Mouse (Mus musculus): ENCODE data around the gene Lypd5. TPM values are rescaled to one million over a fixed set of nuclear protein-coding genes. Genes with fewer than 3 reads are reported as not detected.
A peak's percentile ranks its signal among the peaks of the same experiment; 100 is the strongest.

The Lypd5 gene
- polyA plus RNA-seq, 1 experiment from 2014 or later = not detected

GRCm38 (mm10) chr7:24365258-24366014, 16.4 kb downstream of the Lypd5 start:
- Histone ChIP-seq H3K9ac (ENCODE audit: low read depth, low read length) (no peak overlapping the region), H3K27me3 (ENCODE audit: insufficient read depth, low read length) (no peaks in the 10 kb centered on the region), H3K9me3 (replicated peaks; ENCODE audit: low read length) (no peaks in the 10 kb centered on the region), H3K4me3 (replicated peaks; ENCODE audit: low read depth, low read length) (no peak overlapping the region), H3K27ac (no peak overlapping the region), H3K36me3 (ENCODE audit: insufficient read depth, low read length) (no peaks in the 10 kb centered on the region), H3K4me1 (replicated peaks; ENCODE audit: insufficient read depth, low read length) (no peaks in the 10 kb centered on the region), H3K4me2 (ENCODE audit: low read length) (no peak overlapping the region)
- ATAC-seq (replicated peaks; ENCODE audit: low FRiP score, low read depth) (0 out of 2 replicates have a peak, but pooled peaks have one; percentile 8), DNase-seq (ENCODE audit: low spot score) (no peak)
- 72% methylated on average over 5 of the region's 5 CpGs for WGBS
- TF ChIP-seq CTCF (IDR thresholded peaks at IDR 0.05; ENCODE audit: low read depth) = no peak

- H3K4me2 ChIP-seq (ENCODE audit: low read length) = no peak overlapping the region
- WGBS = 69% methylated on average over 15 of the region's 15 CpGs
- DNase-seq (ENCODE audit: low spot score) = no peak
Observed at GRCm38 (mm10) chr7:24366716-24367632, 18.0 kb downstream of the Lypd5 start.

GRCm38 (mm10) chr7:24368226-24368625, 19.2 kb downstream of the Lypd5 start:
- Histone ChIP-seq H3K27ac (no peak overlapping the region), H3K27me3 (ENCODE audit: insufficient read depth, low read length) (no peaks in the 10 kb centered on the region), H3K9me3 (replicated peaks; ENCODE audit: low read length) (no peaks in the 10 kb centered on the region), H3K4me2 (ENCODE audit: low read length) (no peak overlapping the region), H3K9ac (ENCODE audit: low read depth, low read length) (no peak overlapping the region), H3K4me3 (replicated peaks; ENCODE audit: low read depth, low read length) (no peak overlapping the region), H3K36me3 (ENCODE audit: insufficient read depth, low read length) (no peaks in the 10 kb centered on the region), H3K4me1 (replicated peaks; ENCODE audit: insufficient read depth, low read length) (no peaks in the 10 kb centered on the region)
- no peak for TF ChIP-seq CTCF (IDR thresholded peaks at IDR 0.05; ENCODE audit: low read depth)
- 71% methylated on average over 4 of the region's 4 CpGs for WGBS
- no peak for ATAC-seq (replicated peaks; ENCODE audit: low FRiP score, low read depth)
- DNase-seq (ENCODE audit: low spot score) = no peak

More at GRCm38 (mm10) chr7:24366716-24367632, 18.0 kb downstream of the Lypd5 start:
- TF ChIP-seq CTCF (IDR thresholded peaks at IDR 0.05; ENCODE audit: low read depth) = no peak
- no peaks in the 10 kb centered on the region for H3K9me3 ChIP-seq (replicated peaks; ENCODE audit: low read length)
- no peaks in the 10 kb centered on the region for H3K36me3 ChIP-seq (ENCODE audit: insufficient read depth, low read length)
- no peak for ATAC-seq (replicated peaks; ENCODE audit: low FRiP score, low read depth)
- no peak overlapping the region for H3K27ac ChIP-seq
- no peak overlapping the region for H3K9ac ChIP-seq (ENCODE audit: low read depth, low read length)
- no peak overlapping the region for H3K4me3 ChIP-seq (replicated peaks; ENCODE audit: low read depth, low read length)
- H3K27me3 ChIP-seq (ENCODE audit: insufficient read depth, low read length) = no peaks in the 10 kb centered on the region
- H3K4me1 ChIP-seq (replicated peaks; ENCODE audit: insufficient read depth, low read length) = no peaks in the 10 kb centered on the region

GRCm38 (mm10) chr7:24368946-24369345, 19.9 kb downstream of the Lypd5 start:
- no peak for DNase-seq (ENCODE audit: low spot score)
- TF ChIP-seq CTCF (IDR thresholded peaks at IDR 0.05; ENCODE audit: low read depth) = no peak
- H3K36me3 ChIP-seq (ENCODE audit: insufficient read depth, low read length) = no peaks in the 10 kb centered on the region
- H3K4me2 ChIP-seq (ENCODE audit: low read length) = no peak overlapping the region
- H3K9ac ChIP-seq (ENCODE audit: low read depth, low read length) = no peak overlapping the region
- H3K9me3 ChIP-seq (replicated peaks; ENCODE audit: low read length) = no peaks in the 10 kb centered on the region
- no peak overlapping the region for H3K4me3 ChIP-seq (replicated peaks; ENCODE audit: low read depth, low read length)
- ATAC-seq (replicated peaks; ENCODE audit: low FRiP score, low read depth) = no peak
- WGBS = 90% methylated on average over 7 of the region's 7 CpGs
- H3K27ac ChIP-seq = no peak overlapping the region
- H3K4me1 ChIP-seq (replicated peaks; ENCODE audit: insufficient read depth, low read length) = no peaks in the 10 kb centered on the region
- H3K27me3 ChIP-seq (ENCODE audit: insufficient read depth, low read length) = no peaks in the 10 kb centered on the region

- 0 out of 2 replicates have a peak, but pooled peaks have one; percentile 51 for ATAC-seq (replicated peaks; ENCODE audit: low FRiP score, low read depth)
- 30% methylated on average over 23 of the region's 23 CpGs for WGBS
- peak; percentile 29 for DNase-seq (ENCODE audit: low spot score)
- H3K27me3 ChIP-seq (ENCODE audit: insufficient read depth, low read length) = no peaks in the 10 kb centered on the region
- no peaks in the 10 kb centered on the region for H3K4me1 ChIP-seq (replicated peaks; ENCODE audit: insufficient read depth, low read length)
- peak within 1 kb of the TSS; percentile 11; the same call in 1 of the 2 replicates for H3K4me3 ChIP-seq (replicated peaks; ENCODE audit: low read depth, low read length)
- no peak within 1 kb of the TSS for H3K9ac ChIP-seq (ENCODE audit: low read depth, low read length)
- no peak for TF ChIP-seq CTCF (IDR thresholded peaks at IDR 0.05; ENCODE audit: low read depth)
- H3K4me2 ChIP-seq (ENCODE audit: low read length) = peak within 1 kb of the TSS; percentile 24; the same call in 1 of the 2 replicates
- no peak within 1 kb of the TSS for H3K27ac ChIP-seq
- no peaks in the 10 kb centered on the region for H3K36me3 ChIP-seq (ENCODE audit: insufficient read depth, low read length)
- H3K9me3 ChIP-seq (replicated peaks; ENCODE audit: low read length) = no peaks in the 10 kb centered on the region
Observed at GRCm38 (mm10) chr7:24369731-24370541, 20.9 kb downstream of the Lypd5 start, which contains the start of gene Kcnn4. Kcnn4 (plus strand) TSS chr7:24370263.

Data from kidney, postnatal 0 days (tissue).